Mouse (Mus musculus) stomach, embryonic 15.5 days (tissue): Measurements from ENCODE around the gene Cbs. TPM values are rescaled to one million over a fixed set of nuclear protein-coding genes. Genes with fewer than 3 reads are reported as not detected.
"Not testable (repeated sequence)": the region's sequence is repeated elsewhere in the genome, so short reads cannot be mapped to it uniquely, and the experiment has no call there.

ENCODE experiments used
- ATAC-seq: fragments of 200-750 bp; cut with Nextera tagmentation; 2 replicates; pipeline ENCODE4 v1.8.0; 2017; ENCODE audit warnings: low read depth, moderate number of reproducible peaks, moderate TSS enrichment; ENCODE audit not compliant: insufficient read depth, low FRiP score
- H3K27ac ChIP-seq: fragments of 300-500 bp; sonication (generic); 2 replicates; pipeline ENCODE4 v1.5.1; 2015; ENCODE audit warnings: mild to moderate bottlenecking, inconsistent platforms
- H3K27me3 ChIP-seq: fragments of 300-500 bp; sonication (generic); replicated peaks from 2 replicates; pipeline ENCODE4 v1.6.1; 2015; ENCODE audit warnings: inconsistent platforms
- H3K36me3 ChIP-seq: fragments of 300-500 bp; sonication (generic); 2 replicates; pipeline ENCODE4 v1.6.1; 2015; ENCODE audit warnings: inconsistent platforms
- H3K4me1 ChIP-seq: fragments of 300-500 bp; sonication (generic); 2 replicates; pipeline ENCODE4 v1.6.1; 2015; ENCODE audit warnings: inconsistent platforms
- H3K4me2 ChIP-seq: fragments of 300-500 bp; sonication (generic); 2 replicates; pipeline ENCODE4 v1.6.1; 2015; ENCODE audit warnings: mild to moderate bottlenecking, inconsistent platforms
- H3K4me3 ChIP-seq: fragments of 300-500 bp; sonication (generic); replicated peaks from 2 replicates; pipeline ENCODE4 v1.5.1; 2015; ENCODE audit warnings: inconsistent platforms
- H3K9ac ChIP-seq: fragments of 300-500 bp; sonication (generic); 2 replicates; pipeline ENCODE4 v1.6.1; 2015; ENCODE audit warnings: inconsistent platforms
- H3K9me3 ChIP-seq: fragments of 300-500 bp; sonication (generic); 2 replicates; pipeline ENCODE4 v1.6.1; 2016; ENCODE audit warnings: inconsistent platforms
- WGBS: fragments of 180-500 bp; shearing (Covaris S2); methylation state at CpG from one replicate; pipeline ENCODE4 v1.1.7; 2015; 5-methylcytosine and 5-hydroxymethylcytosine counted together
- polyA plus RNA-seq: library from polyadenylated mRNA; unstranded; fragments of >200 nt; fragmentation: Nextera tagmentation; extraction: Ambion mirVana; gene quantifications from 2 replicates; pipeline ENCODE4 v1.2.1, GENCODE M21; 2015

Cbs gene
- polyA plus RNA-seq, 1 experiment from 2014 or later: 24.5 TPM

GRCm38 (mm10) chr17:31609173-31609572 is 27.9 kb downstream of the Cbs start:
- not testable (repeated sequence) for H3K4me3 ChIP-seq, H3K9me3 ChIP-seq, H3K4me2 ChIP-seq, ATAC-seq, H3K9ac ChIP-seq, H3K4me1 ChIP-seq, H3K27me3 ChIP-seq, H3K27ac ChIP-seq
- peaks cover 16% of the 10 kb centered on the region for H3K36me3 ChIP-seq
- WGBS: 95% methylated on average over 3 of the region's 3 CpGs

DNA sequence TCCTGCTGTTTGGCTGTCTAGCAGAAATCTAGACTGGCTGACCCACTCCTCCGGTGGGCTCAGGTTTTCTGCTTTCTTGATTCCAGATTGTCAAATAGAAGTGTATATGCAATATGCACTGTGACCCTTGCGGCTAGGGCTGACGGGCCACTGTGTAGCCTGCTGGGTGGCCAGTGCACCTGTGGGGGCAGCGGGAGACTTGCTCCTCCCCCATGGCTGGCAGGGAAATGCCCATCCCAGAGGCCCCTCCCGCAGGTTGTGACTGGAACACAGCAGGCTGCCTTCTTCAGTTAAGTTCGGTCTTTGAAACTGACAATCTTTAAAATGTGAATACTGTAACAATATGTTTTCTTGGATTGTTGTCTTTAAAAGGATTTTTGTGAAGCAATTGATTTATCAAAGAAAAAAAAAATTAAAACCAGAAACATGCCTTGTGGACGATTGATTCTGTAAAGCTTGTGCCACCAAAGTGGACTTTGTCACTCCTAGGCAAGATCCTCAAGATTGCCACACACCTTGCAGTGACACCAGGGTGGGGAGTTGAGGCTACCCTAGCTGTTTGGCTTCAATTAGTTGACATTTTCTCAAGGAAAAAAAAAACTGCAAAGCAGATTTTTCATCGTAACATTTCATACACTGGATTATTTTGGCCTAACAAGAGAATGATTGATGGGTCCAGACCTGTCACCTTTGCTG is 29.6 kb downstream of the Cbs start:
- H3K27ac ChIP-seq: no peak overlapping the region
- ATAC-seq: no peak
- no peak overlapping the region for H3K4me3 ChIP-seq
- 82% methylated on average over 8 of the region's 8 CpGs for WGBS
- H3K9me3 ChIP-seq: no peaks in the 10 kb centered on the region
- no peaks in the 10 kb centered on the region for H3K27me3 ChIP-seq
- no peak overlapping the region for H3K4me2 ChIP-seq
- H3K9ac ChIP-seq: no peak overlapping the region
- H3K4me1 ChIP-seq: no peaks in the 10 kb centered on the region
- H3K36me3 ChIP-seq: peaks cover 21% of the 10 kb centered on the region

GRCm38 (mm10) chr17:31606424-31606823 is 30.6 kb downstream of the Cbs start:
- 82% methylated on average over 7 of the region's 7 CpGs for WGBS
- Histone ChIP-seq H3K9ac (no peak overlapping the region), H3K27ac (no peak overlapping the region), H3K4me1 (no peaks in the 10 kb centered on the region), H3K36me3 (peaks cover 29% of the 10 kb centered on the region), H3K27me3 (no peaks in the 10 kb centered on the region), H3K4me3 (no peak overlapping the region), H3K9me3 (no peaks in the 10 kb centered on the region), H3K4me2 (no peak overlapping the region)
- ATAC-seq: no peak

DNA sequence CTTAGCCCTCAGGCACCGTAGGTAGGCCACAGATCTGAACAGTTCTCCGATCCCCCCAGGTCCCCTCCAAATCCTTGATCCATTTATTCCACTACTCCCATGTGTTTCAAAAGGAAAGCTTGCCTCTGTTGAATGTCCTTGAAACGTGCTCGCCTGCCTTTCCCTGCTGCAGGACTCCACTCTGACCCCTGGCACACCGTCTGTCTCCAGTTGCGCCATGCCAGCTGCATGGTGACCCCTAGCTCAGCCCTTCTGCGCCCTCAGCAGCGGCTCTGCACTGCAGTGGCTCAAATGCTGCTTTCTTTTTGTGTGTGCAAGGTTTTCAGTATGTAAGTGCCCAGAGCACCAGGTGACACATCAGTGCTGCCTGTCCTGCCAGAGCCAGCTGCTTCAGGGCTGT is 38.4 kb downstream of the Cbs start:
- peaks cover 35% of the 10 kb centered on the region for H3K36me3 ChIP-seq
- WGBS: 85% methylated on average over 8 of the region's 8 CpGs

DNA sequence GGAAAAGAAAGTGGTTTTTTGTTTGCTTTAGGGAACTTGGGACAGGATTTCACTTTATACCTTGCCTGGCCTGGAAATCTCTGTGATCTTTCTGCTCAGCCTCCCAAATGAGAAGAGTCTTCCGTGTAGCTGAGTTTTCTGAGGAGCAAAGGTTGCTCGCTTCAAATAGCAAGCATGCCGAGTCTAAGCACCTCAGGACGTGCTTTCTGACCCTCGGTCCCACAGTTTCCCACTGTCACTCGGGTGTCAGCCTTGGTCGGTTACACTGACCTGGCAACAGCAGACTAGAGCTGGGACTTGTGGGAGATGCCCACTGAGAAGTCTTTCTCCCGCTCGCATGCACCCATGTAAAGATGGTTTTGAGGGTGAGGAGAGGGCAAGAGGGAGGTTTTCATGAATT is 39.1 kb downstream of the Cbs start:
- WGBS: 87% methylated on average over 9 of the region's 9 CpGs
- H3K4me3 ChIP-seq: no peak overlapping the region

More for the DNA sequence above, 38.4 kb downstream of the Cbs start:
- H3K27ac ChIP-seq: no peak overlapping the region
- no peak overlapping the region for H3K4me3 ChIP-seq
- no peaks in the 10 kb centered on the region for H3K27me3 ChIP-seq
- no peaks in the 10 kb centered on the region for H3K4me1 ChIP-seq
- no peak overlapping the region for H3K4me2 ChIP-seq
- no peak overlapping the region for H3K9ac ChIP-seq
- H3K9me3 ChIP-seq: no peaks in the 10 kb centered on the region
- no peak for ATAC-seq

DNA sequence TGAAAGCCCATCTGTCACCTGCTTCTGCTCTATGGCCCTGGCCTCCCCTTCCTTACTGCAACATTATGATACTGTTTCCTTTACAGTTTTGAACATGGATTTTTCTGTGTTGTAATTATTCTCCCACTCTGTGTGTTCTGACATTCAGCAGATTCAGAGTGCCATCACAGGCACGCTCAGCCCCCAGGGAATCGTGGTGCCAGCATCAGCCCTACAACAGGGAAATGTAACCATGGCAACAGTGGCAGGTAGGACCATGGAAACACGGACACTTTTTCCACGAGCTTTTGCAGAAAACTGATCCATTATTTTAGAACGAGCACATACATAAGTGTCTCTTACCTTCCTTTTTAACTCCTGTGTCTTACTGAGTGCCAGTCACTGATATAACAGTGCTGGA is 42.0 kb downstream of the Cbs start:
- H3K36me3 ChIP-seq: peaks cover 25% of the 10 kb centered on the region
- H3K27ac ChIP-seq: no peak overlapping the region
- no peak overlapping the region for H3K4me3 ChIP-seq
- 85% methylated on average over 5 of the region's 5 CpGs for whole genome bisulfite sequencing
- no peak overlapping the region for H3K9ac ChIP-seq
- no peaks in the 10 kb centered on the region for H3K27me3 ChIP-seq
- H3K4me1 ChIP-seq: no peaks in the 10 kb centered on the region
- no peak for ATAC-seq
- no peaks in the 10 kb centered on the region for H3K9me3 ChIP-seq
- H3K4me2 ChIP-seq: no peak overlapping the region

More for the DNA sequence above, 39.1 kb downstream of the Cbs start:
- H3K4me2 ChIP-seq: no peak overlapping the region
- H3K9me3 ChIP-seq: no peaks in the 10 kb centered on the region
- no peaks in the 10 kb centered on the region for H3K4me1 ChIP-seq
- H3K36me3 ChIP-seq: peaks cover 31% of the 10 kb centered on the region
- H3K9ac ChIP-seq: no peak overlapping the region
- no peaks in the 10 kb centered on the region for H3K27me3 ChIP-seq
- no peak for ATAC-seq
- no peak overlapping the region for H3K27ac ChIP-seq

DNA sequence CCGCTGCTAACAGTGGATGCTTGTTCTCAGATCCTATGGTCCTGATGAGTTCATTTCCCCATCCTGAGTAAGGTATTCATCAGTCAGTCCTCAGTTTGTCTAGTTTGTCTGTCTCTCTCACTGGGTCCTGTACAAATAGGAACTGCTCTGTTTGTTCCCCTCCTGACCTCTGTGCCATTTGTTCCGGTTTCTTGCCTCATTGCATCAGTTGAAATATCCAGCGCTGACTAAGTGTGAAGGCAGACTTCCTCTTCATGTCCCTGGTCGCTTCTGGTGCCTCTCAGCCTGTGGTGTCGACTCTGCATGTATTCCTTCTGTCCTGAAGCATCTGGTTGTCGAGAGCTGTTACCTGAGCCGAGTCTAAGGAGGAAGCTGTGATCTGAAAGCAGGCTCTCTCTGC is 42.4 kb downstream of the Cbs start:
- no peak overlapping the region for H3K9ac ChIP-seq
- H3K27me3 ChIP-seq: no peaks in the 10 kb centered on the region
- no peak overlapping the region for H3K4me3 ChIP-seq
- H3K27ac ChIP-seq: no peak overlapping the region
- 70% methylated on average over 7 of the region's 7 CpGs for WGBS
- peaks cover 20% of the 10 kb centered on the region for H3K36me3 ChIP-seq
- ATAC-seq: no peak
- H3K4me2 ChIP-seq: no peak overlapping the region
- no peaks in the 10 kb centered on the region for H3K9me3 ChIP-seq
- H3K4me1 ChIP-seq: no peaks in the 10 kb centered on the region

DNA sequence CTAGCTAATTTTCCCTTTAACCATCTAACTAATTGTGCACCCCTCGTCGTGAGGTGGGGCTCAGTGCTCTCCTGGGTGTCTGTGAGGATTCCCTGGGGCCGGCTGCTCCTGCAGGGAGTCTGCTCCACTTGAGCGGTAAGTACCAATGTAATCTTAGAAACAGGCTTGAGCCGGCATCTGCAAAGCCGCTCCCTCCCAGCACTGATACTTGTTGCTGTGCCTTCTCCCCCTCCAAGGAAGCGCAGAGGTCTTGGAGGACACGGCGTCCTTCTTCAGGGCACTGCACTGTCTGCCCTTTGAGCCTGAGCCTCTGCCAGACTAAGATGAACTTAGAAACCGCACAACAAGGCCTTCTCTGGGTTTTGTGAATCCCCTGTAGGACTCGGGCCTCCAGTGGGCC is 46.2 kb downstream of the Cbs start:
- no peak overlapping the region for H3K27ac ChIP-seq
- no peaks in the 10 kb centered on the region for H3K4me1 ChIP-seq
- no peaks in the 10 kb centered on the region for H3K9me3 ChIP-seq
- 91% methylated on average over 11 of the region's 11 CpGs for WGBS
- H3K4me3 ChIP-seq: no peak overlapping the region
- no peak overlapping the region for H3K9ac ChIP-seq
- no peak overlapping the region for H3K4me2 ChIP-seq
- ATAC-seq: no peak
- peaks cover 26% of the 10 kb centered on the region for H3K36me3 ChIP-seq
- H3K27me3 ChIP-seq: no peaks in the 10 kb centered on the region

- H3K4me1 ChIP-seq: no peaks in the 10 kb centered on the region
- H3K9ac ChIP-seq: no peak overlapping the region
- H3K27me3 ChIP-seq: no peaks in the 10 kb centered on the region
- 80% methylated on average over 4 of the region's 4 CpGs for WGBS
- ATAC-seq: no peak
- no peak overlapping the region for H3K4me2 ChIP-seq
- peaks cover 26% of the 10 kb centered on the region for H3K36me3 ChIP-seq
- no peak overlapping the region for H3K4me3 ChIP-seq
- H3K9me3 ChIP-seq: no peaks in the 10 kb centered on the region
- H3K27ac ChIP-seq: no peak overlapping the region
Observed at GRCm38 (mm10) chr17:31588726-31589125, 48.3 kb downstream of the Cbs start.

DNA sequence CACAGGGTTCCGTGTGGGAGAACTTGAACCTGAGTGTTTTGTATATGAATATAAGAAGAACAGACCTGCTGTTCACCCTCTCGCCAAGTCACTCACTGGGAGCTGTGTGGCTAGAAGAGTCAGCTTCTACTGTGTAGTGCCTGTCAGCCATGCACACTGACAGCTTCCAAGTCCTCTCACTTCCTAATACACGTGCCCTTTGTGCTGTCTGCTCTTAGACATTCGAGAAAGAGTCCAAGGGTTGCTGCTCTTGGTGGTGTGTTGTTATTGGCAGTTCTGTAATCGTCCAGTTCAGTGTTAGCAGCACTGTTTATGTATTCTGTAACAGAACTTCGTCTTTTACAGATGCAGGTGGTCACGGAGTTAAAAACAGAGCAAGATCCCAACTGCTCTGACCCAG is 48.9 kb downstream of the Cbs start:
- no peak overlapping the region for H3K27ac ChIP-seq
- no peaks in the 10 kb centered on the region for H3K9me3 ChIP-seq
- H3K36me3 ChIP-seq: peaks cover 26% of the 10 kb centered on the region
- no peak overlapping the region for H3K4me3 ChIP-seq
- no peaks in the 10 kb centered on the region for H3K27me3 ChIP-seq
- H3K4me2 ChIP-seq: no peak overlapping the region
- H3K4me1 ChIP-seq: 0 out of 2 replicates have a peak, but pooled peaks cover 2% of the 10 kb centered on the region
- H3K9ac ChIP-seq: no peak overlapping the region
- no peak for ATAC-seq
- WGBS: 59% methylated on average over 7 of the region's 7 CpGs

GRCm38 (mm10) chr17:31583781-31584180 is 53.3 kb downstream of the Cbs start:
- no peak for ATAC-seq
- Histone ChIP-seq H3K36me3 (peaks cover 11% of the 10 kb centered on the region), H3K4me2 (no peak overlapping the region), H3K4me3 (no peak overlapping the region), H3K9ac (no peak overlapping the region), H3K27ac (no peak overlapping the region), H3K9me3 (no peaks in the 10 kb centered on the region), H3K27me3 (no peaks in the 10 kb centered on the region), H3K4me1 (0 out of 2 replicates have a peak, but pooled peaks cover 5% of the 10 kb centered on the region)
- 80% methylated on average over 6 of the region's 6 CpGs for WGBS

GRCm38 (mm10) chr17:31583185-31583584 is 53.9 kb downstream of the Cbs start:
- WGBS: 50% methylated on average over 3 of the region's 3 CpGs

DNA sequence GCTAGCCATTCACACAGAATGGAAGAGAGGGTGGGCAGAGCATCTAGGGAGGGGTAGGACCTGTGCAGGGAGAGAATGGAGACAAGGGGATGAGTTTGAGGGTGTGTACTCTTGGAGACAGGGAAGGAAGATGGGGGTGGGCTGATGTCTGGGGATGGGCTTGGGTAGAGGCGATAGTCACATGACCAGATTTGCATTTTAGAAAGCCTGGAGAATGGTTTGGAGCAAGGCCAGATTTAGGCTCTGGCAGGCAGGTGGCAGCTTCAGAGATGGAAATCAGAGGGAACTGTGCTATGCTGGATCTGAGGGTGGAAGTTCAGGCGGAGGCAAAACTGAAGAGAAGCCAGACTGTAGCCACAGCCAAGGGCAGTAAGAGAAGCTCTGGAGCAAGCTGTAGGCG is 56.7 kb downstream of the Cbs start:
- H3K36me3 ChIP-seq: peaks cover 7% of the 10 kb centered on the region; the same call in 1 of the 2 replicates
- no peak for ATAC-seq
- no peaks in the 10 kb centered on the region for H3K9me3 ChIP-seq
- no peak overlapping the region for H3K27ac ChIP-seq
- no peak overlapping the region for H3K9ac ChIP-seq
- H3K4me3 ChIP-seq: no peak overlapping the region
- no peak overlapping the region for H3K4me2 ChIP-seq
- H3K4me1 ChIP-seq: 0 out of 2 replicates have a peak, but pooled peaks cover 5% of the 10 kb centered on the region
- WGBS: 62% methylated on average over 3 of the region's 3 CpGs
- H3K27me3 ChIP-seq: no peaks in the 10 kb centered on the region

More at GRCm38 (mm10) chr17:31583185-31583584, 53.9 kb downstream of the Cbs start:
- no peak overlapping the region for H3K4me2 ChIP-seq
- no peak overlapping the region for H3K27ac ChIP-seq
- H3K9me3 ChIP-seq: no peaks in the 10 kb centered on the region
- no peak overlapping the region for H3K4me3 ChIP-seq
- peaks cover 9% of the 10 kb centered on the region for H3K36me3 ChIP-seq
- H3K4me1 ChIP-seq: 0 out of 2 replicates have a peak, but pooled peaks cover 5% of the 10 kb centered on the region
- no peaks in the 10 kb centered on the region for H3K27me3 ChIP-seq
- H3K9ac ChIP-seq: no peak overlapping the region
- ATAC-seq: no peak
